Mouse (Mus musculus): ENCODE data around the gene Vpreb3. TPM values are rescaled to one million over a fixed set of nuclear protein-coding genes. Genes with fewer than 3 reads are reported as not detected.

Vpreb3 gene
- polyA plus RNA-seq (2014; fragmentation: Illumina TruSeq; extraction: RNeasy Lipid Tissue Mini Kit (QIAGEN cat#74804); ENCODE audit: low read depth, low replicate concordance), result not detected

DNA sequence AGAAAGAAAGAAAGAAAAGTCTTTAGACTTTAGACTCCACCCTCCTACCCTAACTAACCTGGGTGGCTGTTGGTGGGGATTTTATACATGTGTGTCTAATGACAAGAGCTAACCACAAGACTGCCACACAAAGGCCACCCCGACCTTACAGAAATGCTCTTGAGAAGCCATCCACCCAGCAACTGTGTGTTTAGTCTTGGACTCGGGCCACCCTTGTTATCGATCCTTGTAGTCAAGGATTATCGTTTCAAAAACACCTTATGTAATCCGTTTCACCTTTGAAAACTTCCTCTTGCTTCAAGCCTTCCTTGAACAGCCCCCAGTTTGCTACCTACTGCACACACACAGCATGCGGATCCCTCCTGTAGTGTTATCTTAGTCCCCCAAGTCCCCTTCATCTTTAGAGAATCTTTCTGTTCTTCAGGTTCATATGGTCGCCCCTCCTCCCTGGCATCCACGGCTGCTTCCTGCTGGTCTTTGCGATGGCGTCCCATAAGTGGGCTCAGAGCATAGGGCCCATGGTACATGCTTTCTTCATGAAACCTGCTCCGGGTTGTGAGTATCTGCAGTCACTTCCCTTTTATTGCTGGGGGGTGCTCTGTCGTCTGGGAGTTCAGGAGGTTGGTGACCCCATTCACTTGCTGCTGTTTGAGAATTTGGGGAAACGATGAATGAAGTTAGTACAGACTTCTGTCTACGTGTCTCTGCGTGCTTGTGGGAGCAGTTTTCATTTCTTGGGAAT, at the start of gene Vpreb3:
Gene Vpreb3, plus strand, starts transcription at position 322 of the 742 bp plus-strand sequence.

DNA sequence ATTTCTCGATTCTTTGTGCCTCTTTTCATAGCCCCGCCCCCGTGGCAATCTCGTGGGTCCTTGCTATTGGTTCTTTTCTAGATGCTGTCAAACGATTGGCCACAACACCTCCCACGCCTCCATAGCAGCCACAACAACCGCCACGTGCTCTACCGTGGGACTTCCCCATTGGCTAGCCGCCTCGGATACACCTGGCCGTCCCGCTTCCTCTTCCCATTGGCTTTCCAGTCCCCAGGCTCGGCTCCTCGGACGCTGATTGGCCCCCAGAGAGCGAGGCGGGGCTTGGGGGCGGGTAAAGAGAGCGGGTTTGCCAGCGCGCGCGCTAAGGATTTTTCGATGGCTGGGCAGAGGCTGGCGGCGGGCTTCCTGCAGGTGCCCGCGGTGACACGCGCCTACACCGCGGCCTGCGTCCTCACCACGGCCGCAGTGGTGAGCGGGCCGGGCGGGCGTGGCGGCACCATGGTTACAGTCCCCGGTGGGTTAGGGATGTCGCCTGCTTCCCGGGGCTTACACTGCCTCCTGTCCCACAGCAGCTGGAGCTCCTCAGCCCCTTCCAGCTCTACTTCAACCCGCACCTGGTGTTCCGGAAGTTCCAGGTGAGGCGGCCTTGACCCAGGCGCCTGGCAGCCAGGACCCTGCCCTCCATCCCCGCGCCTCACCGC, 49.6 kb upstream of the Vpreb3 start, which contains the start of gene Derl3:
Gene Derl3, plus strand, starts transcription at position 325 of the 662 bp plus-strand sequence.

DNA sequence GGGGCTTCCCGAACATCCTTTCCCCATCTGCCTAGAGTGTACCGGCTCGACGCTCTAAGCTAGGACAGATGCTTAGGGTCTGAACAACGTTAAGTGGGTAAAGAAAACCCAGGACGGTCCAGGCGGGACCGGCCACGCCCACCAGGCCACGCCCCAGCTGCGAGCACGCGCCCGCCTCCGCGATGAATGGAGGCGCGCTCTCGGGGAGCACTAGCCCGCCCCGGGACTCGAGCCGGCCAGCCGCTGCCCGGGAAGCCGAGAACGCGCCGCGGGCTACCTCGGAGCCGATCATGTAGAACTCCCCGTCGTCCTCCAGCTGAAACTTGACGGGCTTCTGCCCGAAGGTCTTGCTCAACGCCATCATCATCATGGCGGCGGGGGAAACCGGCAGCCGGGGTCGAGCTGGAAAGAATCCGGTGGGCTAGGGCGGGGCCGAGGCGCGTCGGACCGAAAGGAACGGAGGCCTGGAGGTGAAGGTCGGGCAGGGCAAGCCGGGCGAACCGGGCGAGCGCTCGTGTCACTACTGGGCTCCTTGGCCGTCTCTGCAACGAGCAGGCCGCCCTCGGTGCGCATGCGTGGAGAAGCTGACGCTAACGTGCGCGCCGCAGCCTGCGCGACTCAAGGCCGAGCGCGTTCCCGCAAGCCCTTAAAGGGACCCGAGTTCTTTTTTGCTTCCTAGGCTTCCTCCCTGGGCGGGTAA, 21.7 kb upstream of the Vpreb3 start, which contains the start of gene Smarcb1:
Gene Smarcb1, minus strand, starts transcription at position 592 of the 700 bp plus-strand sequence.

DNA sequence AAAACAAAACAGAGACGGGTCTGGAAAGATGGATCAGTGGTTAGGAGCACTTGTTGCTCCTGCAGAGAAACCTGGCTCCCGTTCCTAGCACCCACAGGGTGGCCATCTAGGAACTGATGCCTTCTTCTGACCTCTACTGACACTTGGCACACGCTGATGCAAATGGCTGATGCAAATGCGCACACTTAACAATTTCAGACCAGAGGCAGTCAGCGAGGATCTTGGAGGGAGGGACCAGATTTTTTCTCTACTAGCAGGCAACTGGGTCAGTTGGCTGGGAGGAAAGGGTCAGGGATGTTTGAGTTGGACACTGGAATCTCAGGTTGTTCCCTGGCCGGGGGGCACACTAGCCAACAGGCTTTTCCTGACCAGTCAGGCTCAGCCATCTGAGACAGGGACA, 10.0 kb upstream of the Vpreb3 start, which contains the start of gene Chchd10:
Gene Chchd10, plus strand, starts transcription at position 240 of the 400 bp plus-strand sequence.

DNA sequence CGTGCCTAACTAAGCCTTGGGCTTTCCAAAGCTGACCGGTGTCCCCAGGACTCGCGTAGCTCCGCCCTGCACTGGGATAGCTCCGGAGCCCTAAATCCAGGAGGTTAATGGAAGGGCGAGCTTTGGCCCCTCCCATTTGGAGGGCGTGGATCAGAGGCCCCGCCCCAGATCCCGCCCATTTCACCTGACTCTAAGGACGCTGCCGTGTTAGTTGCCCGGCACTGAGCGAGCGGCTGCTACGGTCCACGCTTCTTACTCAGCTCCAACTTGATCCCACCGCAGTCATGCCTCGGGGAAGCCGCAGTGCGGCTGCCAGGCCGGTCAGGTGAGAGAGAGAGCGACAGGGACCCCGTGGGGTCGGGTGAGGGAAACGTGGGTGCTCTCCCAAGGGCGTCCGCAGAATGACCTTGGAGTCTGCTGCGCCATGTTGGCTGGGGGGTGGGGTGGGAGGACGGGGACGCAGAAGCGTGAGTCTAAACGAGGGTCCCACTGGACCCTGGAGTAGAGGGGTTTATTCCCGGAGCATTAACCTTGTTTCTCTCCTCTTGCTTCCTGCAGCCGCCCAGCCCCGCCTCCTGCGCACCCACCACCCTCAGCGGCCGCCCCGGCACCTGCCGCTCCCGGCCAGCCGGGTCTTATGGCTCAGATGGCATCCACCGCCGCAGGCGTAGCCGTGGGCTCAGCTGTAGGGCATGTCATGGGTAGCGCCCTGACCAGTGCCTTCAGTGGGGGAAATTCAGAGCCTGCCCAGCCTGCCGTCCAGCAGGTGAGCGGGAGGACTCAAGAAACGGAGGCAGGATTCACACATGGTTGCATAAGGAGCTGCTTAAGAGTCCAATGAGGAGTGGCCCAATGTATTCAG, 6.9 kb upstream of the Vpreb3 start, which contains the start of gene Mmp11:
Gene Mmp11, minus strand, starts transcription at position 817 of the 862 bp plus-strand sequence.

DNA sequence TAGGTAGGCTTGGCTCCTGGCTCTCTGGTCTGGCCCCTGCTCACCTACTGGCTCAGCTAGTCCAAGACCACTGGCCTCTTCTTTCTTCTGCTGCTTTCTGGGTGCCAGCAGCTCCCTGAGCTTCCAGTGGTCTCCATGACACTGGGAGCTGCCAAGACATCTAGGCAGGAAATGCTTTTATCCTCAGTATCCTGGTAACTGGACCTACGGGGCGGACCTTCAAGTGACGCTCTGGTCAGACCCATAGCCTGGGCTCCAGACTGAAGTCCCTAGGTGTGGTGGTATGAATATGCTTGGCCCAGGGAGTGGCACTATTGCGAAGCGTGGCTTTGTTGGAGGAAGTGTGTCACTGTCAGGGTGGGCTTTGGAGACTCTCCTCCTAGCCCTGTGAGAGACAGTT, 2.3 kb upstream of the Vpreb3 start, which contains the start of gene Gm867:
Gene Gm867, minus strand, starts transcription at position 153 of the 400 bp plus-strand sequence.

DNA sequence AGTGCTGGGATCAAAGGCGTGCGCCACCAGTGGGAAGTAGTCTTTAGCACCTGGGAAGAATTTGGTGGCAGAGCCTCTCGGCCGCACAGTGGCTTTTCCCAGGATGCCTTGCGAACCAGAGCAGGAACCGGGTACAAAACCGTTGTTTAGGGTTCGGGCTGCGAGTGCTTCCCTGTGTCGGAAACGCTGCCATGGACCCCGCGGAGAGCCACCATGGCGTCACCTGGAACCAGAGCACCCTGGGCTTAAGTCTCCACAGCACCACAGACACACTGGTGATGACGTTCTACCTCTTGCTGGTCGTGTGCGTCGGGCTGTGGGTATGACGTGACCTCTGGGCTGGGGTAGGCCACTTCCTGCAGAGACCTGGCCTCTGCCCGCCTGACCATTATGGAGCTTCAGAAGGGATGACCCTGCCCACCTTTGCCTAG, 11.5 kb downstream of the Vpreb3 start, which contains the start of gene Gm5134:
Gene Gm5134, plus strand, starts transcription at position 134 of the 431 bp plus-strand sequence.

Other genes starting within 250 kb of the Vpreb3 start
- 16.5 TPM for gene Cabin1, start 178.7 kb upstream of the Vpreb3 start, polyA plus RNA-seq (2014; fragmentation: Illumina TruSeq; extraction: RNeasy Lipid Tissue Mini Kit (QIAGEN cat#74804); ENCODE audit: low read depth, low replicate concordance)
- gene Ddt, start 169.6 kb upstream of the Vpreb3 start, polyA plus RNA-seq (2014; fragmentation: Illumina TruSeq; extraction: RNeasy Lipid Tissue Mini Kit (QIAGEN cat#74804); ENCODE audit: low read depth, low replicate concordance), result 148 TPM
- gene Gm20441, start 162.1 kb upstream of the Vpreb3 start, polyA plus RNA-seq (2014; fragmentation: Illumina TruSeq; extraction: RNeasy Lipid Tissue Mini Kit (QIAGEN cat#74804); ENCODE audit: low read depth, low replicate concordance), result not detected
- 4.7 TPM for gene Gstt3, start 161.6 kb upstream of the Vpreb3 start, polyA plus RNA-seq (2014; fragmentation: Illumina TruSeq; extraction: RNeasy Lipid Tissue Mini Kit (QIAGEN cat#74804); ENCODE audit: low read depth, low replicate concordance)
- gene Gstt1, start 144.5 kb upstream of the Vpreb3 start, polyA plus RNA-seq (2014; fragmentation: Illumina TruSeq; extraction: RNeasy Lipid Tissue Mini Kit (QIAGEN cat#74804); ENCODE audit: low read depth, low replicate concordance), result 37.9 TPM
- gene Gstt4, start 120.5 kb upstream of the Vpreb3 start, polyA plus RNA-seq (2014; fragmentation: Illumina TruSeq; extraction: RNeasy Lipid Tissue Mini Kit (QIAGEN cat#74804); ENCODE audit: low read depth, low replicate concordance), result not detected
- 20.2 TPM for gene Gstt2, start 105.6 kb upstream of the Vpreb3 start, polyA plus RNA-seq (2014; fragmentation: Illumina TruSeq; extraction: RNeasy Lipid Tissue Mini Kit (QIAGEN cat#74804); ENCODE audit: low read depth, low replicate concordance)
- 174 TPM for gene Mif, start 82.8 kb upstream of the Vpreb3 start, polyA plus RNA-seq (2014; fragmentation: Illumina TruSeq; extraction: RNeasy Lipid Tissue Mini Kit (QIAGEN cat#74804); ENCODE audit: low read depth, low replicate concordance)
- 0.73 TPM for gene Derl3, start 49.6 kb upstream of the Vpreb3 start, polyA plus RNA-seq (2014; fragmentation: Illumina TruSeq; extraction: RNeasy Lipid Tissue Mini Kit (QIAGEN cat#74804); ENCODE audit: low read depth, low replicate concordance)
- gene Smarcb1, start 21.4 kb upstream of the Vpreb3 start, polyA plus RNA-seq (2014; fragmentation: Illumina TruSeq; extraction: RNeasy Lipid Tissue Mini Kit (QIAGEN cat#74804); ENCODE audit: low read depth, low replicate concordance), result 25.2 TPM
- 1,332 TPM for gene Chchd10, start 9.9 kb upstream of the Vpreb3 start, polyA plus RNA-seq (2014; fragmentation: Illumina TruSeq; extraction: RNeasy Lipid Tissue Mini Kit (QIAGEN cat#74804); ENCODE audit: low read depth, low replicate concordance)
- gene Mmp11, start 6.6 kb upstream of the Vpreb3 start, polyA plus RNA-seq (2014; fragmentation: Illumina TruSeq; extraction: RNeasy Lipid Tissue Mini Kit (QIAGEN cat#74804); ENCODE audit: low read depth, low replicate concordance), result 9.6 TPM
- not detected for gene Gm867, start 2.4 kb upstream of the Vpreb3 start, polyA plus RNA-seq (2014; fragmentation: Illumina TruSeq; extraction: RNeasy Lipid Tissue Mini Kit (QIAGEN cat#74804); ENCODE audit: low read depth, low replicate concordance)
- gene Gm5134, start 11.5 kb downstream of the Vpreb3 start, polyA plus RNA-seq (2014; fragmentation: Illumina TruSeq; extraction: RNeasy Lipid Tissue Mini Kit (QIAGEN cat#74804); ENCODE audit: low read depth, low replicate concordance), result not detected
- 4.6 TPM for gene Zfp280b, start 89.6 kb downstream of the Vpreb3 start, polyA plus RNA-seq (2014; fragmentation: Illumina TruSeq; extraction: RNeasy Lipid Tissue Mini Kit (QIAGEN cat#74804); ENCODE audit: low read depth, low replicate concordance)
- gene Slc5a4b, start 167.9 kb downstream of the Vpreb3 start, polyA plus RNA-seq (2014; fragmentation: Illumina TruSeq; extraction: RNeasy Lipid Tissue Mini Kit (QIAGEN cat#74804); ENCODE audit: low read depth, low replicate concordance), result not detected
- gene Slc5a4a, start 204.4 kb downstream of the Vpreb3 start, polyA plus RNA-seq (2014; fragmentation: Illumina TruSeq; extraction: RNeasy Lipid Tissue Mini Kit (QIAGEN cat#74804); ENCODE audit: low read depth, low replicate concordance), result not detected

All from heart, adult 10 weeks (tissue).